Mouse (Mus musculus): ENCODE measurements around the gene Mtfr1l. TPM values are rescaled to one million over a fixed set of nuclear protein-coding genes. Genes with fewer than 3 reads are reported as not detected.

Mtfr1l gene
- total and polyA plus RNA-seq, 3 experiments = 52.0 to 88.3 TPM; not detected in 1

DNA sequence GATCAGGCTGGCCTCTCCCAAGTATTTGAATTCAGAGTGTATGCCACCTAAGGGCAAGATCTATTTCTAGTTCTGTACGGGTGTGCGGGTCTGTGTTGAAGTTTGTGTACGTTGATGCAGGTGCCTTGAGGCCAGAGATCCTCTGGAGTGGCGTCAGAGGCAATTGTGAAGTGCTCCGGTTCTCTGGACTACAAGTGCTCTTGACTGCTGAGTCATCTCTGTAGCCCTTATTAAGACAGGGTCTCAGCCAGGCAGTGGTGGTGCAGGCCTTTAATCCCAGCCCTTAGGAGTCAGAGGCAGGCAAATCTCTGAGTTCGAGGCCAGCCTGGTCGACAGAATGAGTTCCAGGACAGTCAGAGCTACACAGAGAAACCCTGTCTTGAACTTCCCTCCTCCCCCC is 19.6 kb downstream of the Mtfr1l start:
- Histone ChIP-seq H3K27me3 (ENCODE audit: control insufficient read depth in 1 of 2, insufficient read depth in 2 of 2, low read length in 2 of 2) (no peaks in the 10 kb centered on the region), H3K36me3 (ENCODE audit: control insufficient read depth in 1 of 2, insufficient read depth in 2 of 2, low read length in 2 of 2) (peaks cover 0 to 15% of the 10 kb centered on the region in 2 experiments; a peak in 3 of 4 replicates), H3K4me1 (ENCODE audit: control insufficient read depth in 1 of 2, insufficient read depth in 2 of 2, low read length in 2 of 2) (peaks cover 9 to 14% of the 10 kb centered on the region in 2 experiments), H3K9ac (ENCODE audit: control insufficient read depth, low read depth, low read length, poor library complexity, severe bottlenecking) (no peak overlapping the region), H3K79me2 (ENCODE audit: control insufficient read depth, insufficient read depth, low read length, poor library complexity) (peaks cover 27% of the 10 kb centered on the region), H3K9me3 (replicated peaks; ENCODE audit: insufficient read depth, low read length) (no peaks in the 10 kb centered on the region), H3K27ac (ENCODE audit: control insufficient read depth, low read depth, low read length) (no peak overlapping the region), H3K4me3 (ENCODE audit: control insufficient read depth in 1 of 2, insufficient read depth in 1 of 2, low read depth in 2 of 2, low read length in 2 of 2) (no peak overlapping the region)
- no peak for DNase-seq (ENCODE audit: low read depth, low spot score)
- TF ChIP-seq MEF2A (IDR thresholded peaks at IDR 0.05; ENCODE audit: extremely low read depth, insufficient replicate concordance, low read depth, low read length, poor library complexity, severe bottlenecking) (no peak), MYC (IDR thresholded peaks at IDR 0.05; ENCODE audit: low read depth, low read length) (no peak), POLR2AphosphoS2 (IDR thresholded peaks at IDR 0.05; ENCODE audit: low read length) (no peak), MAX (IDR thresholded peaks at IDR 0.05; ENCODE audit: low read length) (no peak)

DNA sequence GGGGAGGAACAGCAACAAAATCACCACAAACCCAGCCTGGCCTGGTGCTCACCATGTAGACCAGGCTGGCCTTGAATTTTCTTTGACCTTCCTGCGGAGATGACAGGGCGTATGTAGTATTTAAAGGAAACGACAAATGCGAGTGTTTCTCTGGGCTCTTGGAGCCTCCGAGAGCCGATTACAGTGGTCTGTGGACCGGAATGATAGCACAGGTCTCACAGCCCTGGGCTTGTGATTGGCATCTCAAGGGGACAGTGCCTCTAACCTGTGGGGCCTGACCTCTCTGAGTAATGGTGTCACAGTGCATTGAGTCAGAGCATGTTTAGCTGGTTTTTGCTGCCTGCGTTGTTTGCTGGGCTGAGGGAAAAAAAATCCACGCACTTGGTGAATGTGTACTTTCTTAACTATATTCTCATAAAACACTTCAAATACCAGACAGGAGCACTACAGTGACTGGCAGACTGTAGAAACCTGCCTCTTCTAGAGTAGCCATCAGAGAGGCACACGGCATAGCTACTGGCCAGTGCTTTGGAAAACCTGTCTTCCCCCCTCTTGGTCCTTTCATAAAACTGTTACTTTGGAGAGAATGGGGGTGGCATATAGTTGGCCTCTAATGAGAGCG is 20.8 kb downstream of the Mtfr1l start:
- DNase-seq (ENCODE audit: low read depth, low spot score) = no peak
- Histone ChIP-seq H3K4me1 (ENCODE audit: control insufficient read depth in 1 of 2, insufficient read depth in 2 of 2, low read length in 2 of 2) (peaks cover 9 to 14% of the 10 kb centered on the region in 2 experiments), H3K27ac (ENCODE audit: control insufficient read depth, low read depth, low read length) (no peak overlapping the region), H3K9me3 (replicated peaks; ENCODE audit: insufficient read depth, low read length) (no peaks in the 10 kb centered on the region), H3K9ac (ENCODE audit: control insufficient read depth, low read depth, low read length, poor library complexity, severe bottlenecking) (no peak overlapping the region), H3K79me2 (ENCODE audit: control insufficient read depth, insufficient read depth, low read length, poor library complexity) (peaks cover 26% of the 10 kb centered on the region), H3K4me3 (ENCODE audit: control insufficient read depth in 1 of 2, insufficient read depth in 1 of 2, low read depth in 2 of 2, low read length in 2 of 2) (no peak overlapping the region), H3K27me3 (ENCODE audit: control insufficient read depth in 1 of 2, insufficient read depth in 2 of 2, low read length in 2 of 2) (no peaks in the 10 kb centered on the region), H3K36me3 (ENCODE audit: control insufficient read depth in 1 of 2, insufficient read depth in 2 of 2, low read length in 2 of 2) (peaks cover 0 to 15% of the 10 kb centered on the region in 2 experiments; a peak in 3 of 4 replicates)
- no peak for TF ChIP-seq USF2 (IDR thresholded peaks at IDR 0.05; ENCODE audit: borderline replicate concordance in 1 of 2, insufficient read depth in 1 of 2, low read depth in 1 of 2, low read length in 2 of 2)
- TF ChIP-seq POLR2AphosphoS5 (IDR thresholded peaks at IDR 0.05; ENCODE audit: borderline replicate concordance, low read depth, low read length) = no peak
- no peak for TF ChIP-seq USF1 (IDR thresholded peaks at IDR 0.05; ENCODE audit: low read depth, low read length)
- no peak for TF ChIP-seq CHD2 (IDR thresholded peaks at IDR 0.05; ENCODE audit: low read length)
- TF ChIP-seq RCOR1 (IDR thresholded peaks at IDR 0.05; ENCODE audit: low read depth, low read length) = no peak
- TF ChIP-seq MAZ (IDR thresholded peaks at IDR 0.05; ENCODE audit: low read depth, low read length) = no peak
- TF ChIP-seq TAL1 (IDR thresholded peaks at IDR 0.05; ENCODE audit: low read length) = no peak
- no peak for TF ChIP-seq POLR2A (IDR thresholded peaks at IDR 0.05; ENCODE audit: control insufficient read depth in 1 of 2, insufficient read depth in 1 of 2, low read depth in 1 of 2, low read length in 2 of 2, poor library complexity in 1 of 2)
- no peak for TF ChIP-seq MYC (IDR thresholded peaks at IDR 0.05; ENCODE audit: low read depth, low read length)
- TF ChIP-seq TBP (IDR thresholded peaks at IDR 0.05; ENCODE audit: low read depth, low read length) = no peak
- TF ChIP-seq MAX (IDR thresholded peaks at IDR 0.05; ENCODE audit: low read length) = no peak
- TF ChIP-seq ZC3H11A (IDR thresholded peaks at IDR 0.05; ENCODE audit: low read depth, low read length) = no peak
- TF ChIP-seq CHD1 (IDR thresholded peaks at IDR 0.05; ENCODE audit: low read depth, low read length) = no peak
- no peak for TF ChIP-seq BHLHE40 (IDR thresholded peaks at IDR 0.05; ENCODE audit: borderline replicate concordance, low read depth, low read length)
- no peak for TF ChIP-seq GATA1 (IDR thresholded peaks at IDR 0.05; ENCODE audit: low read depth, low read length)
- no peak for TF ChIP-seq ZKSCAN1 (IDR thresholded peaks at IDR 0.05; ENCODE audit: low read depth, low read length)

All from MEL (cell line).